Mouse (Mus musculus) limb, embryonic 14.5 days (tissue): ENCODE measurements around the gene Edaradd. TPM values are rescaled to one million over a fixed set of nuclear protein-coding genes. Genes with fewer than 3 reads are reported as not detected.
A peak's percentile ranks its signal among the peaks of the same experiment; 100 is the strongest.

ENCODE experiments used
- ATAC-seq: fragments of 200-750 bp; cut with Nextera tagmentation; 2 replicates; pipeline ENCODE4 v1.8.0; 2017; ENCODE audit warnings: low read depth, moderate number of reproducible peaks, moderate TSS enrichment; ENCODE audit not compliant: low FRiP score
- DNase-seq: peaks from one replicate; pipeline ENCODE4 v3.0.0-alpha.2; 2015; ENCODE audit warnings: low spot score
- H3K27ac ChIP-seq: fragments of 300-500 bp; sonication (generic); replicated peaks from 2 replicates; pipeline ENCODE4 v1.5.1; 2014; ENCODE audit warnings: low read depth, mild to moderate bottlenecking, low read length, moderate library complexity, mixed read lengths
- H3K27me3 ChIP-seq: fragments of 300-500 bp; sonication (generic); 2 replicates; pipeline ENCODE4 v1.6.1; 2014; ENCODE audit warnings: low read length, mixed read lengths; ENCODE audit not compliant: control insufficient read depth, insufficient read depth
- H3K36me3 ChIP-seq: fragments of 300-500 bp; sonication (generic); 2 replicates; pipeline ENCODE4 v1.6.1; 2014; ENCODE audit warnings: mild to moderate bottlenecking, low read length, moderate library complexity, mixed read lengths; ENCODE audit not compliant: control insufficient read depth, insufficient read depth
- H3K4me1 ChIP-seq: fragments of 300-500 bp; sonication (generic); 2 replicates; pipeline ENCODE4 v1.6.1; 2014; ENCODE audit warnings: antibody characterized with exemption, low read length, mixed read lengths; ENCODE audit not compliant: control insufficient read depth, insufficient read depth
- H3K4me2 ChIP-seq: fragments of 300-500 bp; sonication (generic); replicated peaks from 2 replicates; pipeline ENCODE4 v1.6.1; 2014; ENCODE audit warnings: low read depth, mild to moderate bottlenecking, low read length, moderate library complexity; ENCODE audit not compliant: severe bottlenecking
- H3K4me3 ChIP-seq: fragments of 300-500 bp; sonication (generic); replicated peaks from 2 replicates; pipeline ENCODE4 v1.5.1; 2014; ENCODE audit warnings: low read length
- H3K9ac ChIP-seq: fragments of 300-500 bp; sonication (generic); 2 replicates; pipeline ENCODE4 v1.6.1; 2014; ENCODE audit warnings: mild to moderate bottlenecking, low read depth, low read length, moderate library complexity; ENCODE audit not compliant: severe bottlenecking
- H3K9me3 ChIP-seq: fragments of 300-500 bp; sonication (generic); 2 replicates; pipeline ENCODE4 v1.6.1; 2016; ENCODE audit warnings: low read length; ENCODE audit not compliant: control insufficient read depth
- POLR2A ChIP-seq: fragments of 200-500 bp; IDR thresholded peaks from 2 replicates; pipeline ENCODE4 v1.8.0; 2012; ENCODE audit warnings: inconsistent platforms, mild to moderate bottlenecking, moderate library complexity, borderline replicate concordance; ENCODE audit not compliant: insufficient read depth, insufficient read length; ENCODE audit errors: extremely low read depth
- WGBS: fragments of 180-500 bp; shearing (Covaris S2); extraction: QIAGEN DNeasy Blood & Tissue Kit; methylation state at CpG from one replicate; pipeline ENCODE4 v1.1.7; 2014; 5-methylcytosine and 5-hydroxymethylcytosine counted together
- polyA plus RNA-seq, 2 experiments: library from polyadenylated mRNA; depleted of rRNA in 1 of 2; stranded (reverse) in 1 of 2; unstranded in 1 of 2; fragments of >200 nt; fragmentation: Nextera tagmentation in 1 of 2; extraction: Ambion mirVana in 1 of 2; gene quantifications; 2 replicates each; pipeline versions ENCODE4 v1.2.1 to v1.2.3; 2012 to 2014

Edaradd gene
- polyA plus RNA-seq, 2 experiments: 1.7 to 3.8 TPM

- Histone ChIP-seq H3K9me3 (no peaks in the 10 kb centered on the region), H3K27me3 (no peaks in the 10 kb centered on the region), H3K9ac (no peak overlapping the region), H3K4me3 (no peak overlapping the region), H3K4me1 (0 out of 2 replicates have a peak, but pooled peaks cover 3% of the 10 kb centered on the region), H3K4me2 (no peak overlapping the region), H3K36me3 (no peaks in the 10 kb centered on the region), H3K27ac (no peak overlapping the region)
- 70% methylated on average over 4 of the region's 4 CpGs for WGBS
- no peak for TF ChIP-seq POLR2A
- ATAC-seq: no peak
- no peak for DNase-seq
Observed at GRCm38 (mm10) chr13:12462623-12463022, 57.6 kb downstream of the Edaradd start.

DNA sequence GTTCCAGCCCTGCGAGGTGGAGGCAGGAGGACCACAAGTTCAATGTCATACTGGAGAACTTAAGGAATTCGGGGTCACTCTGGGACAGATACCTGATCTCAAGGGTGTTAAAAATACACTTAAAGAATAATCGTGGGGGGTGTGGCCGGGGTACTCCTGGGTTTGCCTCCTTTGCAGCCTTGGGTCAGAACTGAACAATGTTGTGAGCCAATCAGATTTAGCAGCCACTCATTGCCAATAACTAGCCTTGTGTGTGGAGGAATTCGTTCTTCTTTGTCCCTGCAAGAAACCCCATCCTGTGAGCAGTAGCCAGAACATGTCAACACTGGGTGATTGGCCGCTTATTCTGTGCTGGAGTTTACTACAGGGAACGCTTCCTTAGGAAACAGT lies 58.5 kb downstream of the Edaradd start:
- Histone ChIP-seq H3K4me3 (peak overlapping the region; percentile 69), H3K4me1 (0 out of 2 replicates have a peak, but pooled peaks cover 3% of the 10 kb centered on the region), H3K27ac (no peak overlapping the region), H3K27me3 (no peaks in the 10 kb centered on the region), H3K36me3 (0 out of 2 replicates have a peak, but pooled peaks cover 4% of the 10 kb centered on the region), H3K4me2 (peak overlapping the region; percentile 70), H3K9ac (peak overlapping the region; percentile 73), H3K9me3 (no peaks in the 10 kb centered on the region)
- WGBS: 3% methylated on average over 7 of the region's 7 CpGs
- no peak for DNase-seq
- no peak for TF ChIP-seq POLR2A
- ATAC-seq: no peak; the same call in 1 of the 2 replicates

DNA sequence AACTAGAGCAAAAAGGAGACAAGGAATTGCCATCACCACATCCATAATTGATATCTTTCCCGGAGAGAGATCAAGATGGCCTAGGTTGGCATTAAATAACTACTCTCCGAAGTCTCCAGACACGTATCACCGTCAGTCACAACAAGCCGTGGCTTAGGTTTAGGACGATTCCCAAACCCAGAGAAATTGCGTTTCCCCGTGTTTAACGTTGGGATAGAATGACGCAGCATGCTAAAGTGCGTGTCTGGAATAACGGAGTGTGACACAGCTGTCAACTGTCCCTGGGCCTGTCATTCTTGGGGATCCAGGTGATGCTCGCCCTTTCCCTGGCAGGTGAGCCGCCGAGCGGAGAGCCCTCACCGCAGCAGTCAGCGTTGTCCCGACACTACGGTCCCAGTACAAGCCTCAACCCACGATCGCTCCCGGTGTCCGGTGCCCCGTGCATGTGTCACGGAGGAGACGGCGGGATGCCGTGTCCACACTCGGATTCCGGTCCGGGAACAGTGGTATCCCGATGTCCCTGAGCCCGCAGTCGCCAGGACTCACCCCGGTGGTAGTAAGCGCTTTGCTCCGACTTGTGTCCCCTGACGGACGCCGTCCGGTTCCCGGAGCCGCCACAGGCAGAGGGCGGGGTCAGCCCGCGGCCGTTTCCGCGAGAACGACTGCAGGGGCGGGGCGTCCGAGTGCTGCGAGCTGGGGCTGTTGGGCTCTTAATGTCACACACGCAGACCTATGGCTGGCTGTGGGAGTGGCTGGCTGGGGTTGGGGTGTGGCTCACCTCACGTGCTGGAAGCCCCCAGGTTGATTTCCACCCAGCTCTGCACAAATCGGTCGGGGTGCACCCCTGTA lies 59.1 kb downstream of the Edaradd start:
- H3K4me3 ChIP-seq: peak overlapping the region; percentile 69
- H3K4me2 ChIP-seq: peak overlapping the region; percentile 70
- 0 out of 2 replicates have a peak overlapping the region, but pooled peaks have one; percentile 45 for H3K27ac ChIP-seq
- under 1% methylated on average over 59 of the region's 59 CpGs for WGBS
- peak overlapping the region; percentile 73 for H3K9ac ChIP-seq
- peak; percentile 95 for ATAC-seq
- TF ChIP-seq POLR2A: 0 out of 2 replicates have a peak, but pooled peaks have one; percentile 17
- H3K36me3 ChIP-seq: 0 out of 2 replicates have a peak, but pooled peaks cover 5% of the 10 kb centered on the region
- H3K4me1 ChIP-seq: 0 out of 2 replicates have a peak, but pooled peaks cover 3% of the 10 kb centered on the region
- H3K27me3 ChIP-seq: no peaks in the 10 kb centered on the region
- DNase-seq: peak; percentile 89
- no peaks in the 10 kb centered on the region for H3K9me3 ChIP-seq

- Histone ChIP-seq H3K9ac (peak overlapping the region; percentile 73), H3K4me3 (peak overlapping the region; percentile 69), H3K4me1 (0 out of 2 replicates have a peak, but pooled peaks cover 3% of the 10 kb centered on the region), H3K36me3 (0 out of 2 replicates have a peak, but pooled peaks cover 5% of the 10 kb centered on the region), H3K4me2 (peak overlapping the region; percentile 70), H3K27ac (no peak overlapping the region), H3K9me3 (no peaks in the 10 kb centered on the region), H3K27me3 (no peaks in the 10 kb centered on the region)
- ATAC-seq (no peak), DNase-seq (peak; percentile 54)
- TF ChIP-seq POLR2A: no peak
- 7% methylated on average over 8 of the region's 8 CpGs for WGBS
Observed at GRCm38 (mm10) chr13:12460443-12460842, 59.8 kb downstream of the Edaradd start.

DNA sequence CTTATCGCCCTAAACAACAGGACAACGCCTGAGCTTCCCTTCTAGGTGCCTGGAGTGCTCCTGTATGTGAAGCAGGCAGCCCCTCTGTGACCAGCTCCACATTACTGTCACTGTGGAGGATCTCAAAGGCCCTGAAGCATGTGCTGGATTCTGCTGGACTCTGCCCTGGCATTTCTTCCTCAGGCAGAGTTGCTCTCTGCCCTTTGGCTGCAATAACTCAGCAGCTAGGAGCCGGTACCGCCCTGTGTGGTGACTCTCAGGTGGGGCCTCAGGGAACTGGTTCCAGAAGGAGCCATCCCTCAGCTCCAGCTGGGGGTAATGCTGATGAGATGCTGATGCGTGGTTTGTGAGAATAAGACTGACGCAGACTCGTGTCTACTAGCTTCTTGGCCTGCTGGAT lies 63.5 kb downstream of the Edaradd start:
- ATAC-seq (no peak), DNase-seq (no peak)
- TF ChIP-seq POLR2A: no peak
- Histone ChIP-seq H3K4me2 (no peak overlapping the region), H3K9ac (no peak overlapping the region), H3K4me1 (0 out of 2 replicates have a peak, but pooled peaks cover 3% of the 10 kb centered on the region), H3K9me3 (no peaks in the 10 kb centered on the region), H3K36me3 (peaks cover 9% of the 10 kb centered on the region; the same call in 1 of the 2 replicates), H3K27me3 (no peaks in the 10 kb centered on the region), H3K27ac (no peak overlapping the region), H3K4me3 (no peak overlapping the region)
- 81% methylated on average over 7 of the region's 7 CpGs for WGBS
